Mouse (Mus musculus): ENCODE measurements around the gene Zfp706. TPM values are rescaled to one million over a fixed set of nuclear protein-coding genes. Genes with fewer than 3 reads are reported as not detected.

Gene Zfp706
- polyA plus RNA-seq, 1 experiment, result 34.7 TPM

DNA sequence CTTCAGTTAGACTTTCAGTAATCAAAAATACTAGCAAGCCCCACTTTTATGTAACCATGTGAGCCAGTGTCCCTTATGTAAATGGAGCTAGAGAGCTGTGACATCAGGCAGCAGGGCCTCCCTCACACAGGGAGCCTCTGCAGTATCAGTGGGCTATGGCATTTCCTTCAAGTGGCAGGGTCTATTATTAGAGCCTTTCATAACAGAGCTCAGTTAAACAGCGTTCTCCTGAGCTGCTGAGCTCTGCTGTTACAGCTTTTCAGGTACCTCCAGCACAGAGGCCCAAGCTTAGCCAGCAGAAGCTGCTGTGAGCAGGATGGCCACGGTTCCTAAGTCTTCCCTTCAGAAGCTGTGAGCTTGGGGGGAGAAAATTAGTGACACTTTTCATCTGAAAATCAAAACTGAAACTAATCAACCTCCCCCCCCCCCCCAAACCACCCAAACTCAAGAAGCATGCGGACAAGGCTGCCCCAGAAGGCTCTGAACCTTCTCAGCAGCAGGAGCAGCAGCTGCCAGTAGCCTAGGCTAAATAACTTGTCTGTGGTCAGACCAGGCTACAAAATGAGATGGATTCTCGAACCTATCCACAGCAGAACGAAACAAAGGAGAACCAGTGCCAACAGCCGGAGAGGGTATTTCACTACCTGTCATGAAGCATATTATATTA is 20.2 kb downstream of the Zfp706 start:
- no peak for TF ChIP-seq POLR2A (IDR thresholded peaks at IDR 0.05; ENCODE audit: low read depth, low read length)
- no peak for TF ChIP-seq CTCF (IDR thresholded peaks at IDR 0.05; ENCODE audit: extremely low read depth, insufficient read length, insufficient replicate concordance, low read depth, low read length)
- WGBS, result 56% methylated on average over 6 of the region's 6 CpGs
- peak overlapping the region; percentile 60 for H3K27ac ChIP-seq (ENCODE audit: insufficient read depth, low read depth, low read length)
- H3K4me3 ChIP-seq (ENCODE audit: low read depth, low read length), result no peak overlapping the region
- H3K4me1 ChIP-seq (ENCODE audit: control insufficient read depth, insufficient read depth, insufficient read length, low read length), result peaks cover 13% of the 10 kb centered on the region; the same call in 1 of the 2 replicates
- no peaks in the 10 kb centered on the region for H3K27me3 ChIP-seq (ENCODE audit: control insufficient read depth, insufficient read depth, low read length)
- no peaks in the 10 kb centered on the region for H3K36me3 ChIP-seq (ENCODE audit: control insufficient read depth, insufficient read depth, low read length)

DNA sequence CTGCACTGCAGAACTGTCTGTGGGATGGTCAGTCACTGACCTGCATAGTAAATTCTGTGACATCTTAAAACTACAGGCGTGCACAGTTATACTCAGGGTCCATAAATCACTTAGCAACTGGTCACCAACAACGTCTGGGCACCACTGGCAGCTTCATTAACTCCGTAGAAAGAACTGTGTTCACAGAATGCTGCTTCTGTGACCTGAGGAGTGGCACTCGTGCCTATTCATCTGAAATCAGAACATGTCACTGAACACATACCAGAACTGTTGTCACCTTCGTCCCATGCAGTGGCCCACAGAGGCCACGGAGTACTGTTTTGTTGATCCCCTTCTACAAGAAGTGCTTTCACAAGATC is 22.0 kb downstream of the Zfp706 start:
- H3K27ac ChIP-seq (ENCODE audit: insufficient read depth, low read depth, low read length), result no peak overlapping the region
- WGBS, result 90% methylated on average over 6 of the region's 6 CpGs
- TF ChIP-seq POLR2A (IDR thresholded peaks at IDR 0.05; ENCODE audit: low read depth, low read length) (no peak), CTCF (IDR thresholded peaks at IDR 0.05; ENCODE audit: extremely low read depth, insufficient read length, insufficient replicate concordance, low read depth, low read length) (no peak)

DNA sequence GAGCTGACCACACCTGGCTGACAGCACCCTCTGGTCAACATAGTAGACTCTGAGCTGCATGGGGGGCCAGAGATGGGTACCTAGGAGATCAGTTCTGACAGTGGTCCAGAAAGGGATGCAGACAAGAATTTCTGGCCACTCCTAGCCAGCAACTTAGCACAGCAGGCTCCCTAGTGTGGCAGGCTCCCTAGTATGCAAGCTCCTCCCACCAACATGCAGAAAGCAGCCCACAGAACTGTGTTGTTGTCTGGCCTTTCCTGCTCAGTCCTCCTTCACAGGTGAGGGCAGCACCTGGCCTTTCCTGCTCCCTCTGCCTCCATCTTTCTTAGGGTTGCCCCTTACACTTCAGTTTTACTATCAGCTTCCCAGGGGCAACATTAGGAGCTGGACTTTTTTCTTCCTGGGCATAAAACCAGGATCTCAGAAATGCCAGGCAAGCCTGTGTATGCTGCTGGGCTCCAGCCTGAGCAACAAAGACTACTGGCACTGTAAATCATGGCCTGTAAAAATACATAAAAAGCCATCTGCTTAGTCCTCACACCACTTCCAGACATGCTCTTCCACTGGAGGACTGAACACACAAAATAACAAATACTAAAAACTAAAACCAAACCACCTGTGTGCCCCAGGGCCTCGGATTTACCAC is 22.5 kb downstream of the Zfp706 start:
- Histone ChIP-seq H3K36me3 (ENCODE audit: control insufficient read depth, insufficient read depth, low read length) (no peaks in the 10 kb centered on the region), H3K4me1 (ENCODE audit: control insufficient read depth, insufficient read depth, insufficient read length, low read length) (peaks cover 13% of the 10 kb centered on the region; the same call in 1 of the 2 replicates), H3K27me3 (ENCODE audit: control insufficient read depth, insufficient read depth, low read length) (no peaks in the 10 kb centered on the region), H3K4me3 (ENCODE audit: low read depth, low read length) (no peak overlapping the region), H3K27ac (ENCODE audit: insufficient read depth, low read depth, low read length) (no peak overlapping the region)
- TF ChIP-seq CTCF (IDR thresholded peaks at IDR 0.05; ENCODE audit: extremely low read depth, insufficient read length, insufficient replicate concordance, low read depth, low read length) (no peak), POLR2A (IDR thresholded peaks at IDR 0.05; ENCODE audit: low read depth, low read length) (no peak)
- 78% methylated on average over 1 of the region's 1 CpGs for WGBS

More for the DNA sequence above, 22.0 kb downstream of the Zfp706 start:
- Histone ChIP-seq H3K36me3 (ENCODE audit: control insufficient read depth, insufficient read depth, low read length) (no peaks in the 10 kb centered on the region), H3K4me3 (ENCODE audit: low read depth, low read length) (no peak overlapping the region), H3K27me3 (ENCODE audit: control insufficient read depth, insufficient read depth, low read length) (no peaks in the 10 kb centered on the region), H3K4me1 (ENCODE audit: control insufficient read depth, insufficient read depth, insufficient read length, low read length) (peaks cover 13% of the 10 kb centered on the region; the same call in 1 of the 2 replicates)

DNA sequence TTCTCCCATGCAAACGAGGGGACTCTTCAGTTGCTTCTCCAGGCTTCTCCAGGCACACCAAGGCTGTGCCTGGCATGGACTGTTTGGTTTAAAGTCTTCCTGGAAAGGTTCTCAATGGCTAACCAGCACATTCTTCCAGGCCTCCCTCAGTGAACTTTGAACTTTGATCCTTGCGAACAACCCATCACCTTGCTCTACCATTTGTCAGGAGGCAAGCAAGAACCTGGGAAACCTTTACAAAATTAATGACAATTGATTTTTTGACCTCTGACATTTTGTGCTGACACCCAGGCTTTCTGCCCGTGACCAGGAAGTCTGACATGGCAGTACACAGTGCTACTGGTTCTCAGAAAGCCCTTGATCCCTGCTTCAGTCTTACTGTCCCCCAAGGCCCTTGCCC is 24.1 kb downstream of the Zfp706 start:
- peak overlapping the region; percentile 81 for H3K27ac ChIP-seq (ENCODE audit: insufficient read depth, low read depth, low read length)
- TF ChIP-seq POLR2A (IDR thresholded peaks at IDR 0.05; ENCODE audit: low read depth, low read length) (no peak), CTCF (IDR thresholded peaks at IDR 0.05; ENCODE audit: extremely low read depth, insufficient read length, insufficient replicate concordance, low read depth, low read length) (no peak)
- no peaks in the 10 kb centered on the region for H3K36me3 ChIP-seq (ENCODE audit: control insufficient read depth, insufficient read depth, low read length)
- WGBS, result 31% methylated on average over 3 of the region's 3 CpGs
- H3K4me1 ChIP-seq (ENCODE audit: control insufficient read depth, insufficient read depth, insufficient read length, low read length), result peaks cover 16% of the 10 kb centered on the region; the same call in 1 of the 2 replicates
- no peak overlapping the region for H3K4me3 ChIP-seq (ENCODE audit: low read depth, low read length)
- no peaks in the 10 kb centered on the region for H3K27me3 ChIP-seq (ENCODE audit: control insufficient read depth, insufficient read depth, low read length)

DNA sequence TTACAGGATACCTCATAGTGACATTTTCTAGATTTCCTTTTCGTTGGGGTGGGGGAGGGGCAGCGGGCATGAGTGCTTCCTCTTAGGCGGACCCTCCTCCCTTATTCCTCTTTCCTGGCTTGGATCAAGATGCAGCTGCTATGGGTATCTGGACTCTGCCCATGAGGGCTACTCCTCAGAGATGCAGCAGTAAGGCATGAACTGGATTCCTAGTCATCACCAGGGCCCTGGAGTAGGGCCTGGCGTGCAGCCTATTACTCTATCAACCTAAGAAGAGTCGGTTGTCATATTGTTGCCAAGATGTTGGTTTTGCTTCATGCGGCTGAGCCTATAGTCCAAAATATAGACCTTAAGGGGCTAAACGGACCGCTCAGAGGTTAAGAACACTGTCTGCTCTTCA is 27.3 kb downstream of the Zfp706 start:
- Histone ChIP-seq H3K4me1 (ENCODE audit: control insufficient read depth, insufficient read depth, insufficient read length, low read length) (peaks cover 16% of the 10 kb centered on the region; the same call in 1 of the 2 replicates), H3K4me3 (ENCODE audit: low read depth, low read length) (no peak overlapping the region), H3K36me3 (ENCODE audit: control insufficient read depth, insufficient read depth, low read length) (no peaks in the 10 kb centered on the region), H3K27me3 (ENCODE audit: control insufficient read depth, insufficient read depth, low read length) (no peaks in the 10 kb centered on the region), H3K27ac (ENCODE audit: insufficient read depth, low read depth, low read length) (no peak overlapping the region)
- WGBS, result 56% methylated on average over 8 of the region's 8 CpGs
- TF ChIP-seq POLR2A (IDR thresholded peaks at IDR 0.05; ENCODE audit: low read depth, low read length) (no peak), CTCF (IDR thresholded peaks at IDR 0.05; ENCODE audit: extremely low read depth, insufficient read length, insufficient replicate concordance, low read depth, low read length) (no peak)

DNA sequence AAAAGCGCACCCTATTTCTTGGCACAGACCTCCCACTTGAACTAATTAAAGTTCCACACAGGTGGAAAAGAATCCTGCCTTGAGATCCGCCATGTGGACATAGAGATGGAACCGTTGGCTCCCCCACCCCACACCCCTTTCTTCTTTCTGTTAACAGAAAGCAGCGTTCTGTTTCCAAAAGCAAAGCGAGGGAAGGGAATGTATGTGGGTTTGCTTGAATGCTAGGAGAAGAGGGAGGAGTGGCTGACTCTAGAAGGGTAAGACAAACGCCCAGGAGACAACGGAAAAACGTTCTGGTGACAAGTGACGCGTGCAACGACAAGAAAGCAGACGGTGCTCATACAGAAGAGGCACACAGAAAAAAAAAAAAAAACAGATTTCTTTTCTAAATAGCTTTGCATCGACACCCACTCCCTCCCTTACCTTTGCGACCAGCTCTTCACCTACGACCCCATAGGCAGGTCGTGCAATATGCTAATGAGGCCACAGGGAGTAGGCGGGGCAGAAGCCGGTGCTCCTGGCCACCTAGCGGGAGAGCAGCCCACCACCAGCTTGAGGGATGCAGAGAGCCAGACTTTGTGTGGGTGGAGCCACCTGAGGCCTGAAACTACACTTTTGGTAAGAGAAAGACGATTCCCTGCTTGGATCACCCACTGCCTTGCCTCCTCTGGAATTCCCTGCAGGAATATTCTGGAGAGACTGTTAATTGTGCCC is 27.9 kb downstream of the Zfp706 start:
- WGBS, result 19% methylated on average over 20 of the region's 20 CpGs
- Histone ChIP-seq H3K4me1 (ENCODE audit: control insufficient read depth, insufficient read depth, insufficient read length, low read length) (peaks cover 17% of the 10 kb centered on the region; the same call in 1 of the 2 replicates), H3K4me3 (ENCODE audit: low read depth, low read length) (peak overlapping the region; percentile 27), H3K36me3 (ENCODE audit: control insufficient read depth, insufficient read depth, low read length) (no peaks in the 10 kb centered on the region), H3K27me3 (ENCODE audit: control insufficient read depth, insufficient read depth, low read length) (no peaks in the 10 kb centered on the region), H3K27ac (ENCODE audit: insufficient read depth, low read depth, low read length) (no peak overlapping the region)
- no peak for TF ChIP-seq POLR2A (IDR thresholded peaks at IDR 0.05; ENCODE audit: low read depth, low read length)
- TF ChIP-seq CTCF (IDR thresholded peaks at IDR 0.05; ENCODE audit: extremely low read depth, insufficient read length, insufficient replicate concordance, low read depth, low read length), result 0 out of 2 replicates have a peak, but pooled peaks have one; percentile 21

DNA sequence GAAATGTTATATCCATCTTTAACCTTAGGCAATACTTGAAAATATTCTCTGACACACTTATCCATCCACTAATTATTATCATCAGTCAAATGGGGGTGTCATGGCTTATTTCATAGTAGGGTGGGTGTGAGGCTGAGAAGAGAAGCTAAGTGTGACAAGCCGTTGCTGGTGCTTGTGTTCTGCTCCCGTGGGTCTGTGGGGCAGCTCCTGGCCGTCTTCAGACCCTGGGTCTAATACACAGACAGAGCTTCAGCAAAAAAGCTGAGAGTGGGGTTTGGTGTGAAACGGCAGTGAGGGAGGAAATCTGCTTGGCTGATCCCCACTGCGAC is 28.4 kb downstream of the Zfp706 start:
- H3K27ac ChIP-seq (ENCODE audit: insufficient read depth, low read depth, low read length), result no peak overlapping the region
- H3K4me3 ChIP-seq (ENCODE audit: low read depth, low read length), result no peak overlapping the region
- no peak for TF ChIP-seq CTCF (IDR thresholded peaks at IDR 0.05; ENCODE audit: extremely low read depth, insufficient read length, insufficient replicate concordance, low read depth, low read length)
- TF ChIP-seq POLR2A (IDR thresholded peaks at IDR 0.05; ENCODE audit: low read depth, low read length), result no peak
- WGBS, result 59% methylated on average over 5 of the region's 5 CpGs
- no peaks in the 10 kb centered on the region for H3K36me3 ChIP-seq (ENCODE audit: control insufficient read depth, insufficient read depth, low read length)
- peaks cover 18% of the 10 kb centered on the region; the same call in 1 of the 2 replicates for H3K4me1 ChIP-seq (ENCODE audit: control insufficient read depth, insufficient read depth, insufficient read length, low read length)
- no peaks in the 10 kb centered on the region for H3K27me3 ChIP-seq (ENCODE audit: control insufficient read depth, insufficient read depth, low read length)

Measured in small intestine, adult 2 months (tissue).